Mouse (Mus musculus) adrenal gland, postnatal 4 days (tissue): ENCODE measurements around the gene Cenpe. TPM values are rescaled to one million over a fixed set of nuclear protein-coding genes. Genes with fewer than 3 reads are reported as not detected.

Experiments used
- total RNA-seq, 2 experiments: library from RNA; stranded (reverse); gene quantifications; 2 replicates each; pipeline ENCODE4 v1.2.3; 2021

The Cenpe gene
- total RNA-seq, 2 experiments from 2014 or later: 11.9 to 16.7 TPM

Other genes starting within 250 kb of the Cenpe start
- 10 to 100 TPM in 1 of 2 experiments, 1 to 10 TPM in 1; 3.6 to 12.6 TPM for gene Bdh2, start 68.7 kb downstream of the Cenpe start, total RNA-seq
- 1 to 10 TPM; 1.4 to 1.6 TPM for gene Slc9b2, start 95.2 kb downstream of the Cenpe start, total RNA-seq
- gene Slc9b1, start 135.5 kb downstream of the Cenpe start, total RNA-seq: 1 to 10 TPM in 1 of 2 experiments, under 1 TPM in 1; 0.73 to 1.7 TPM
- 10 to 100 TPM; 31.7 to 34.1 TPM for gene Cisd2, start 211.4 kb downstream of the Cenpe start, total RNA-seq
- gene Ube2d3, start 225.6 kb downstream of the Cenpe start, total RNA-seq: 100 to 1,000 TPM; 363 to 371 TPM